Mouse (Mus musculus): ENCODE measurements at regions not wholly inside any gene's neighbourhood (a gene's known extent, or its start where the extent isn't known, plus 50 kb on each side); places are given as distances from the start of the nearest gene placed in this dataset.

- DNase-seq, result no peak
Observed at GRCm38 (mm10) chr12:104562961-104563360, 89.8 kb upstream of the Gsc start.

DNA sequence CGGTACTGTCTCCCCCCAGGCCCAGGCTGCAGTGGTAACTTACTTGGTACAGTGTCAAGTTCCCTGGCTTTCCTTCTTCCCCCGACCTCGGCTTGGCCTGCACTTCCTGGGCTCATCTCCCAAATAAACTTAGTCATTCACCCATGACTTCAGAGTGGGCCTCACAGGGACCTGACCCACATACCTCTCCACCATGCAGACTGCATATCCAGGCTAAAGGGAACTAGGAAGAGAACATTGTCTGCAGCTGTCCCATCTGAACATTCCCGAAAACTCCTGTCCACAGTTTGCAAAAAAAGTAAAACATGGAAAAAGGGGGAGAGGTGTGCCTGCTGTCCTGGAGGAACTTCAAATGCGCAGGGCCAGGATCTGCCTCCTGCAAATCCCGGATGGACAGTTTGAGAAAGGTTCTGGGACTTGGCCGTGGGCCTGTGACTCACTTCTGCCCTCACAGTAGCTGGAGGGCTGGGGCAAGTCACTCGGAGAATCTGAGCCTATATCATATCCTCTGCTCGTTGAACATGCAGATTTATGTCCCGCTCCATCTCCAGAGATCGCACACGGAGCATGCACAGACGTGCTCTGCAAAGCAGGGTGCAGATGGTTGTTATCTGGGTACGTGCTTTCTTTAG, 87.9 kb upstream of the Gsc start:
- peak; percentile 4 for DNase-seq

- DNase-seq, result peak; percentile 5
Observed at GRCm38 (mm10) chr12:104557761-104558160, 84.6 kb upstream of the Gsc start.

GRCm38 (mm10) chr12:104557307-104557706, 84.2 kb upstream of the Gsc start:
- no peak for DNase-seq

GRCm38 (mm10) chr12:104548586-104548985, 75.5 kb upstream of the Gsc start:
- no peak for DNase-seq

GRCm38 (mm10) chr12:104547561-104547960, 74.4 kb upstream of the Gsc start:
- DNase-seq, result no peak

DNA sequence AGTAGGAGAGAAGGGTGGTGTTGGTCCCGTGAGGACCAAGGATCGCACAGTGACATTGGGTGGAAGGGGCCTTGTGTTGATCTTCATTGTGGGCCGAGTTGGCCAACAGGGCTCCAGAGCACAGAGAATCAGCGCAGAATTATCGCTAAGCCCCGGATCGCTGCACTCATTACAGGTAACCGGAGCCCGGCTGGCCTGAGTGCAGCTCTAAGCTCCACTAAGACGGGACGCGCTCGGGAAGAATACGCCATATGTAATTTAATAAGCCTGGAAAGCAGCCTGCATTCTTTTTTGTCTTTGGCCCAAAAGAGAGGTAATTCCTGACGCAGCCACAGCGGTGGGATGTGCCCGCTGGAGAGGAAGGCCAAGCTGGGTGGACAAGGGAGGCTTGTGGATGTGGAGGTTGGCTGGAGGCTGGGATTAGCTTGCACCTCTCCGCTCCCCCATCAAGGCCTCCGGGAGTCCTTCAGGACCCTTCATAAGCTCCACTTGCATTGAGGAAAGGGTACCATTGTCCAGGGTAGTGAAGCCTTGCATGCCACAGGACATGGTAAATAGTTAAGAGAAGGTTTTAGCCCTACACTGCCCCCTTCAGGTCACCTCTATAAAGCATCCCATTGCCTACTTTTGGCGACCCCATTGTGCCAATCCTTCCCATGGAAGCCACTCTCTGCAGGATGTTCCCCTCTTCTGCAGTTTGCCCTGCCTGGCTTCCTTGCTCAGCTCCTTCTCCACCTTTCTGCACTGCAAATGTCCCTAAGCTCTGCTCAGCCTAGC, 73.1 kb upstream of the Gsc start:
- no peak for DNase-seq

DNA sequence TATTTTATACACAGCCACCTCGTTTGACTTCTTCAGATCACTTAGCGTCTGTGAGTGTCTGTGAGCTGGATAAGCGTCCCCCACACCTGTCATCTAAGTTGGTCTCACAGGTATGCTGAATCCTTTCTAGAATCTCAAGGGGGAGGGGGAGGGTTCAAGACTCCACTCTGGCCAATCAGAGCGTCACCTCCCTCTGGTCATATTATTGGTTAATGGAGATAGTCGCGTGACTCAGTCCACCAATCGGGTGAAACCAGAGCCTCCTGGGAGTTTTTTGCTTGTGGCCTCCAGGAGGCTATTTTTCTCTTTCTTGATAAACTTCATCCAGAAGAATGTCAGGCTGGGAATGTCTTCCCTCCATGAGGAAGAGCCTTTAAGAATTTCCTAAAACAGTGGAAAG, 66.8 kb upstream of the Gsc start:
- DNase-seq, result no peak

GRCm38 (mm10) chr12:104538436-104538835, 65.3 kb upstream of the Gsc start:
- no peak for DNase-seq

DNA sequence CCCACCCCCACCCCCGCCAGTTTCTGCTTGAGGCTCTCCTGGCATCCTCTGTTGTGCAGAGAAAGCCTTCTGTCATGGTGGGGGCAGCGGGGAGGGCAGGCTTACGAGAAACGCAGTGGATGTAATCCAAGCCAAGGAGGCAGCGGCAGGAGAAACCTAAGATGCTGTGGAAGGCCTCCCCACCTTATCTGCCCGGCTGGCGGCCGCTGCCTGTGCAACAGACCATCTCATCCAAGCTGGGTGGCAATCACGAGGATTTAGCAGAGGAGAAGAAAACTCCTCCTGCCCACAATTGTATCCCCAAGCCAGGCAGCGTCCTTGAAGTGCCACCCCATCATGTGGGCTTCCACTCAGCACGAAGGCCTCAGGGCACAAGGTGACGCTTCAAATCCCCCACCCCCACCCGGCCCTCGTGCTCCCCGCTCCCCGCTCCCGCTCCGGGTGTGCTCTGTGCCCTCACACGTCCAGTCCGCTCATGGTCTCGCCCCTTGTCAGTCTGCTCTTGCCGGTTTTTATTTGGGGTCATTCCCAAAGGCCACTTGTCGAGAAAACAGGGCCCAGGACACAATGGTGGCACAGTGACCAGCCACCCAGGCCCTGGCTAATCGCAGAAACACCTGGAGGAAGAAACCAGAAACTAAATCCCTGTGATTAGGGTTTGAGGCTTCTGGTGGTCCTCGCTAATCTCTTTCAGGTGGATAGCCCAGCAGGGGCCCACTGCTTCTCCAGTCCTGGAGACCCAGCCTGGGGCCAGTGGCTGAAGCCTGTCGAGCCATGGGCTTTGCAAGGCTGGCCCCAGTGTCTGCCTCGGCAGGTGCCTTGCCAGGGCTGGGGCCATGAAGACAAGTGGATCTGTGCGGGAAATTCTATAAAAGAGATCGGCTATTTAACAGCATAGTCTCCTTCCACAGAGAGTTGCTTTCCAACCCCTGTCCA, 58.6 kb upstream of the Gsc start:
- DNase-seq, result no peak

DNA sequence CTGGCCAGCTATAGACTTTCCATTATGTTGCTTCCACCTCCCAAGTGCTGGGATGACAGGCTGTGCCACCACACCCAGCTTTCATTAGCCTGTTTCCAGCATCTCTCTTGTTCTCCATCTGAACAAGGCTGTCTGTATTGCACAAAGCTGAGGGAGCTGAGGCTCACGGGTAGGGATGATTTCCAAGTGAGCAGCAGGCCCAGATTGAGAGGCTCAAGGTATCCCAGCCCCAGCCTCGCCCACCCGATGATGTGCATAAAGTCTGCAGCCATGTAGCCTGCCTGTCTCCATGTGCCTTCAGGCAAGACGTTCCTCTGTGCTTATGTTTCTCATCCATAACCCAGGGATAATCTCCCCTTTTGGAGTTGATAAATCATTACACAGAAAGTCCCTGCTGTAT, 57.5 kb upstream of the Gsc start:
- DNase-seq, result no peak
